Mouse (Mus musculus): ENCODE data around the gene Pkig.
A peak's percentile ranks its signal among the peaks of the same experiment; 100 is the strongest.
"Not testable (repeated sequence)": the region's sequence is repeated elsewhere in the genome, so short reads cannot be mapped to it uniquely, and the experiment has no call there.

The Pkig gene

GRCm38 (mm10) chr2:163657975-163658886 is at the start of gene Pkig:
TSS of gene Pkig (plus strand) at chr2:163658386.
- peak; percentile 95 for DNase-seq

DNA sequence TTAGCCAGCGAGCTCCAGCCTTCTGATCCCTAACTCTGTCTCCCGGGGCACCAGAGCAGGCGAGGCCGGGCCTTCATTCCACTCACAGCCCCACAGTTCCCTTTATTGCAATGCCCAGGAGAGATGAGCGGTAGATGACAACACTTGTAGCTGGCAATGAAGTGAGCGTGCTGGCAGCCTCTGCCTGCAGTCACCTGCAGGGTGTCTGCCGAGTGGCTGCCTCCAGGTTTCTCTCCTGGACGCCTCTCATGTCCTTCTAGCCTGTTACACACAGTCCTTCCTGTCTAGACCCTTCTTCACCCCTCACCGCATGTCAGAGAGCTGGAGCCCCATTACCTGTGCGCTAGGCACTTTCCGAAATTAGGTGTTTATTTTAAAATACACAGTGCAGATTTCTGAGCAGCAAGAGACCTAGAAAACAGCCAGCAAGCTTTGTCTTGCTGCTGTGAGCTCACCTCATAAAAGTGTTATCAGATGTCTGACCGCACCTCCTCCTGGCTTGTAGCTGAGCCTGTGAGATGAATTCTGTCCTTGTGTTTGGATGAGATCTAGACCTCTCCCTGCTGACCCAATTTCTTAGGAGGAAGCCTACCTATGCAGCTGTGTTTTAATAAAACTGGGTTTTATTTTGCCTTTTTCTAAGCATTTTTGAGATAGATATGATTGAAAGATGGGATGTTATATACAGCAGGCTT is 48.8 kb upstream of the Pkig start:
- no peak for DNase-seq

DNA sequence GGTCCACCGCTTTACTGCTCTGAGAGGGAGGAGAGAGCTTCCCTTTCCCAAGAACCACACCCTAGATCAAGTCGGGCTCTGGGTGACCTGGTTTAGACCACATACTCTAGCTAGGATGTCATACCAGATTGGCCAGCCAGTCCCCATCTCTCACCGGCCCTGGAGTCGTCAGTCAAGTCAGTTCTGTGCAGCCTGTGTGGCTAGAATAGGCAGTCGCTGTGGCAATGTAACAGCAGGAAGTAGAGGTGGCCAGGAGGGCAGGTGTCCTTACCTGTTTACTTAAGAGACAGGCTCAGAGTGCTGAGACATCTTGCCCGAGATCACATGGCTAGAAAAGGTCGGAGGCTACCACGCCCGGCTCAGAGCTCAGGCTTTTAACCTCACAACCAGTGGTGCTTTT is 47.0 kb upstream of the Pkig start:
- DNase-seq: no peak

DNA sequence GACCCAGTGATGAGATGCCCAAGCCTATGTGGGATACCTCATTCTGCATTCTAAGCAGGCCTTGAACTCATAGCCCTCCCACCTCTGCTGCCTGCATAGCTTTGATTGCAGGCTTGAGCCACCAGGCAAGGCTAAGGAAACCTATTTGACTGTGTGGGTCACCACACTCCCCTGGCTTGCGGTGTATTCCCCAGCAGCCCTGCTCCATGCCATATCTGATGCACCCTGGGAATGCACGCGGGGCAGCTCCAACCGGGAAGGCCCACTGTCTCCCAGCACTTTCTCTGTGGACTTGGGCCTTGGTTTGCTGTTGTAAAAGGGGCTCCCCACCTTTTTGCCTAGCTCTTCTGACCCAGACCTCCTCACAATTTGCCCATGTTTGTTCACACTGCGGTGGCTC is 45.0 kb upstream of the Pkig start:
- DNase-seq: no peak

GRCm38 (mm10) chr2:163613990-163614389 is 44.2 kb upstream of the Pkig start:
- no peak for DNase-seq

DNA sequence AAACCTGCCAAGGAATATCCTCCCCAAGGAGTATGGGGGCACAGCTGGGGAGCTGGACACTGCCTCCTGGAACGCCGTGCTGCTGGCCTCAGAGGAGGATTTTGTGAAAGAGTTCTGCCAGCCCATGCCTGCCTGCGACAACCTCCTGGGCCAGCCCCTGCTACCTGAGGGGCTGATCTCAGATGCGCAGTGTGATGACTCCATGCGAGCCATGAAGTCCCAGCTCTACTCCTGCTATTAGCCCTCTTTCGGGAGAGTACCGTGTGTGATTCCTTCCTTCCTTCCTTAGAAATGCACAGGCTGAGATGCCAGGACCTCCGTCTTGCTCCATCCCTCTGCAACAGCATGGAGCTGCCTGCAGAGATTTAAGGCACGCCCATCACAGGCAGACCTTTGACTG is 42.8 kb upstream of the Pkig start:
- DNase-seq: no peak

- no peak for DNase-seq
These were observed 42.1 kb upstream of the Pkig start for GRCm38 (mm10) chr2:163615906-163616651.

DNA sequence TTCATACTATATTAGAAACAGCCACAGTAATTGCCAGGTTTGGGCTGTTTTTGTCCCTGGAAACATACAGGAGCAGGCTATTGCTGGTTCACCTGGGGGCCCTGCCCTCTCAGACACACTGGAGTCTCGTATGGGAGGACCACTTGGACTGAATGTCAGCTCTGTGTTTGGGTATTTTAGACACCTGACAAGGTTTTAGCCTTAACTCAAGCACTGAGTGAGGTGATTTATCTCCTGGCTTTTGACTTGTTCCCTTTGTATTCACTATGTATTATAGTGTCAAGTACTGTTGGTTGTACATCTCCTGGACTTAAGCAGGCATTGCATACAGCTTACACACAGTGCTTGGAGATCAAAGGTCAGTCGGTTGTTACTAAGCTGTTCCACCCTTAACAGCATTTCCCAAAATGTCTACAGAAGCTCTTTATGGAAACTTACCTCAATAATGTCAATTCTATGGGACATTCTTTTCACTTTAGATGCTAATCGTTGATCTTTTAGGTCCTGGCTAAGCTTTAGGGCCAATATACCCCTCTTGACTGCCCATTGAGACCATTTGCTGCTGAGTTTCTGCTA is 41.4 kb upstream of the Pkig start:
- DNase-seq: no peak

DNA sequence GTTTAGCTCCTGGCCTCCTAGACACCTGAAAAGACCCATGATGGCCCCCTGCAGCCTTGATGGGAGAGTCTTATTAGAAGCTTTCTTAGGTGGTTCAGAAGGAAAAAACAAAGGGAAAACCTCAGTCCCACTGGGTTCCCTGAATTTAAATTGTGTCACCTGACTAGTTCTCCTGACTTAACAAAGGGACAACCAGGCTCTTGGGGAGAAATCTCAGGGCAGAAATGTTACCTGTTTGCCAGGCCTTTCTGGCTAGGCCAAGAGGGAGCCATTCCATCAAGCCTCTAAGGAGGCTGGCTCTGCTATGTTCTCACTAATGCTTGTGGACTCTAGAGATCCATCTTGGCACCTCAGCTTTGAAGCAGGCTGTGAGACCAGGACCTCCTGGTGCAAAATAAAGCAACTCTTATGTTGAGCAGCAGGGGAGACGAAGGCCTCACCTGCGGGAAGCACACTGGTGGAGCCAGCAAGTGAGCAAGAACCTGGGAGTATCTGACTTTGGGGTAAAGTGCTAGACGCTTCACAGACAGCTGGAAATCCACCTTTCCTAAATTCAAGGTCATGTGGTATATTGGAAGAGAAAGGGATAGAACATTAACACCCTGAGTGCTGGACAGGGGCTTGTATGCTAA is 40.8 kb upstream of the Pkig start:
- no peak for DNase-seq

DNA sequence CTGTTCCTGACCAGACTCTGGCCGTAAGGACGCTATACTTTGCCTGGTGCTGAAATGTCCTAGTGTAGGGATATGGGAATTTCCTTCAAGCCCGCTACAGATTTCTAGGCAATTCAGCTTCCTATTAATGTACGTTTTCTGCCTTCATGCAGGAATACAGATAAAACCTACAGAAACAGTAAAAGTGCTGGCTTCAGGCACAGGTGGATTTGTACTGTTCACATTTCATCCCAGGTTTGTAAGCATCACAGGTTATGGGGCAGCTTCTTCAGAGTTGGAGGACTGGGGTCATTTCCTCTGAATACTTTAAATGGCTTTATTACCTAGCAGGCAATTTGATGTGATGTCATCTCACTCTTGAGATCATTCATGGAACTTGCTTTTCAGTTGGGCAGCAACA is 40.3 kb upstream of the Pkig start:
- no peak for DNase-seq

DNA sequence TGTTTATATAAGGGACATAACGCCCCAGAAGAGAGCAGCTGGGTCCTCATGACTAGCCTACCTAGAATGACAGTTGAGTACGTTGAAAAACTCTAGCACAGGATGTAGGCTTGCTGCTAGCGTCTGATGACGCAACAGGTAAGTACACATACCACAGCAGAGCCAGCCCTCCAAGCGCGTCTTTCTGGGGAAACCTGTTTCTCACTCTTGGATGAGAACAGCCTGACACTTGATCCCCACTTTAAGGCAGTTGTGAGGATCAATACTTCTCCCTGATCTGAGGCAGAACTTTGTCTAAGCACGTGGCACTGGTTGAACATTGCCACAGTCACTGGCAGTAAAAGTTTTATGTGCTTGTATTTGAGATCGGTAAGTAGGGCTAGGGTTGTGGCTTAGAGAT is 37.7 kb upstream of the Pkig start:
- no peak for DNase-seq

- DNase-seq: not testable (repeated sequence)
These were observed 36.8 kb upstream of the Pkig start for GRCm38 (mm10) chr2:163621401-163621800.

DNA sequence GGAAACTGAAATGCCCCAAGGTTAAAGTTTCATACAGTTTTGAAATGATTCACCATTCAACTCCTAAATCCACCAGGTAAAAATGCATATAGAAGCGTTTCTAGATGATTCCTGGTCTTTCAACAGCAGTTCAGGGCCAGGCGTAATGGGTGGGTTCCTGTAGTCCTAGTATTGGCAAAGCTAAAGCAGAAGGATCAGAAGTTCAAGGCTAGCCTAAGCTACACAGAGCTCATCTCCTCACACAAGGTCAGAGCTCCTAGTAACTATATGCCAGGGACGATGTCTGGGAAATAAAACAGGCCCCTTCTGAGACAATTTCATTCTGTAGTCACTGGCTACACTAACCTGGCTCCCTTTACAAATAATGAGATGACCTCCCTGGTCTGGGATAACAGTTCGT is 27.0 kb upstream of the Pkig start:
- DNase-seq: no peak

- DNase-seq: no peak
These were observed 26.5 kb upstream of the Pkig start for GRCm38 (mm10) chr2:163631715-163632114.

DNA sequence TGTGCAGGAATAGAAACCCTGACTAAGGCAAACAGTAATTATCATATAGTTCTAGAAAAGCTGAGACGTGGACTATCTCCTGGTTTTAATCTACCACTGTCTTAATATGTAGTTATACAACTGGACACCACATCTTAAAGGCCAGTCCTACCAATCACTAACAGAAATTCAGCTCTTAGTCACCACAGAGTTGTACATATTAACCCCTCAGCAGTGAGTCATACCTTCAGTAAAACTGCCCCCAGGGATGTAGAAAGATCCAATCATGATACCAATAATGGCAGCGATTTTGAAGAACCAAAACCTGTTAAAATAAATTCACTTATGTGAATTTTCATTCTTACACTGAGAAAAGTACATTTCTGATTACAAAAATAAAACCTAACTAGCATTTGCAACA is 24.0 kb upstream of the Pkig start:
- no peak for DNase-seq

- no peak for DNase-seq
These were observed 22.1 kb upstream of the Pkig start for GRCm38 (mm10) chr2:163636057-163636456.

GRCm38 (mm10) chr2:163637655-163638266 is 20.4 kb upstream of the Pkig start:
- DNase-seq: no peak

- DNase-seq: peak; percentile 8
These were observed 17.7 kb upstream of the Pkig start for GRCm38 (mm10) chr2:163640493-163640892.

GRCm38 (mm10) chr2:163641681-163642080 is 16.5 kb upstream of the Pkig start:
- no peak for DNase-seq

DNA sequence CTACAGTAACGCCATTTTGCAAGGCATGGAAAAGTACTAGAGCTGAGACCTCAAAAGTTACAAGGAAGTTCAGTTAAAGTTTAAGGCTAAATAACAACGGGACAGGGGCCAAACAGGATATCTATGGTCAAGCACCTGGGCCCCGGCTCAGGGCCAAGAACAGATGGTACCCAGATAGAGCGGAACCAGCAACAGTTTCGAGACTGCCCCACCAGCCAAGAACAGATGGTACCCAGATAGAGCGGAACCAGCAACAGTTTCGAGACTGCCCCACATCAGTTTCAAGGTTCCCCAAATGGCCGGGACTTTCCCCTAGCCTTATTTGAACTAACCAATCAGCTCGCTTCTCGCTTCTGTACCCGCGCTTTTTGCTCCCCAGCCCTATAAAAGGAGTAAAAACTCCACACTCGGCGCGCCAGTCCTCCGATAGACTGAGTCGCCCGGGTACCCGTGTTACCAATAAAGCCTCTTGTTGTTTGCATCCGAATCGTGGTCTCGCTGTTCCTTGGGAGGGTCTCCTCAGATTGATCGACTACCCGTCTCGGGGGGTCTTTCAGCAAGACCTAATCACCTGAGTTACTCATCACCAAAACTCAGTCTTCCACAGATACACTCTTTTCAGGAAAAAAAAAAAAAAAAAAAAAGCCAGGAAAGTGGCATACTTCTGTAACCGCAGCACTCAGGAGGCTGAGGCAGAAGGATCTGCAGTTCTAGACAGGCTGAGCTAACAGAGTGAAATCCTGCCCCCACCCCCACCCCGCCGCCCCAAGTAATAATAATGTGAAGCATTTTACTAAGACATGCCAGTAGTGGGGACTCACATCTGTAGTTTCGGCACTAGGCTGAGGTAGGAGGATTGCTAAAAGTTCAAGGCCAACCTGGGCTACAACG is 15.3 kb upstream of the Pkig start:
- peak; percentile 2 for DNase-seq

DNA sequence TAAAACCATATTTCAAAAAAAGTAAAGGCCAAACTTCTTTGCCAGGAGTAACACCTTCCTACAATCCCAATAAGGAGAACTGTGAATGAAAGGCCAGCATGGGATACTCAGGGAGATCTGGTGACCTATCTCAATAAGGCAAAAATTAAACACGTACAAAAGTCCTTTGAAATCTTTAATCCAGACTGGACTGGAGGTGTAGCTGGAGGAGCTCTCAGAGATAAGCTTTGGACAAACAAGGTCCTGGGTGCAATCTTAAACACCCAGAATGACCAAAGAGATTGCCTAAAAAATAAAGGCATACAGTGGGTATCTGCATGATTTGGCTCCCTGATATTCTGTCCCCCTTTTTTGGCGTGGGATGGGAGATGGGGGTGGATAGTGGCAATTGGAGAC is 14.6 kb upstream of the Pkig start:
- DNase-seq: no peak

Measured in retina, postnatal 1 day (tissue).